Mouse (Mus musculus) urinary bladder, postnatal 10 days (tissue): Measurements from ENCODE around the gene Nmt2.
A peak's percentile ranks its signal among the peaks of the same experiment; 100 is the strongest.

ENCODE experiments used
- DNase-seq: peaks from one replicate; pipeline ENCODE4 v3.0.0; 2022; ENCODE audit warnings: low spot score

Nmt2 gene

GRCm38 (mm10) chr2:3283602-3284472 is at the start of gene Nmt2:
Gene Nmt2 (plus strand): TSS chr2:3284212.
- DNase-seq, result peak; percentile 96

GRCm38 (mm10) chr2:3239255-3239654 is 44.8 kb upstream of the Nmt2 start:
- DNase-seq, result no peak

DNA sequence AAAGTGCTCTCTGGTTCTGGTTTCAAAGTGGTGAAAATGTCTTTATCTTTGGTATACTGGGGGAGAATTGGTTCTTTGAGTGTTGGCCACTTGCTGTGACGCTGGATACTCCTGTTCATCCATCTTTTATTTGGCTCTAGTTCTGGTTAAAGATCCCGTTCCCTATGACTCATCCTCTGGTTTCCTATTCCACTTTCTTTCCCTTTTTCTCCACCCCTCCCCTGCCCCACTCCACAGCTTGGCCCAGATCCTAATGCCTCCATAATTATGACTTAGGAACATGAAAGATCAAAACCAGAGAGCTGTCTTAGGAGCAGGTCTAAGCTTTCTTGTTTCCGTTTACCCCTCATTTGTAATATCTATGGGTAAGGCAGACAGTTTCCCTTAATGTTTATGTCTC is 39.8 kb upstream of the Nmt2 start:
- no peak for DNase-seq

GRCm38 (mm10) chr2:3251309-3251708 is 32.7 kb upstream of the Nmt2 start:
- DNase-seq, result no peak

- DNase-seq, result no peak
These were observed 17.5 kb upstream of the Nmt2 start for GRCm38 (mm10) chr2:3266466-3266865.

DNA sequence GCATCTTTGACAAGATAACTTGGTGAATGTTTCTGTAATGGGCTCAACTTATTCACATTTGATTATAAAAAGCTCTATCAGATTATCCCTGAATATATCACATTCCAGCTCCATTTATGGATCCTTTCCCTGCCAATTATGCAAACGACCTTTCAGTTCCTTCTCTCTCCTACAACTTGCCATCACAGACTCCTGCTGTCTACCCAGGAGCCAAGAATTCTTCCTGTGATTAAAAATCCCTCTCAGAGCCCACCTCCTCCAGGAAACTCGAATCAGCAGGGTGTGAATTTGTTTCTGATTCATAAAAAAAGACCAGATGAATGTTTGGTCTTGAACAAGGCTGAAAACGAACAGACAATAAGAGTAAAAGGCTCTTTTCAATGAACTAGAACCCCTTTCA is 16.1 kb upstream of the Nmt2 start:
- DNase-seq, result no peak

GRCm38 (mm10) chr2:3273349-3273748 is 10.7 kb upstream of the Nmt2 start:
- DNase-seq, result no peak

- no peak for DNase-seq
These were observed 7.9 kb upstream of the Nmt2 start for GRCm38 (mm10) chr2:3276106-3276505.

DNA sequence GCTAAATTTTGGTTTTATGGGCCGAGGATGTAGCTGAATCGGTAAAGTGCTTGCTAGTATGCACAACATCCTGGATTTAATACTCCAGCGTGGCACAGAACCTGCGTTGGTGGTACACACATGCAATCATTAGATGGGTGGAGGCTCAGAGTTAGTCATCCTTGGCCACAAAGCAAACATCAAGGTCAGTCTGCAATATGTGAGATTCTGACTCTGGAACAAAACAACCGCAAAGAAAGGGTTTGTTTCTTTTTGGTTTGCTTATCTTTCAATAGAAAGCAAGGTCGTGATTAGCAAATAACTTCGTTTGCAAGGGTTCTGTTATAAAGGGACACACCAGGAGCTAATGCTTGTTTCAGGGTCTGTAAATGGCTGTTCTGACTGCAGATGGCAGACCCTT is 6.5 kb upstream of the Nmt2 start:
- DNase-seq, result no peak

GRCm38 (mm10) chr2:3281311-3281710 is 2.7 kb upstream of the Nmt2 start:
- no peak for DNase-seq

GRCm38 (mm10) chr2:3282866-3283601 is 978 bp upstream of the Nmt2 start:
- DNase-seq, result no peak

DNA sequence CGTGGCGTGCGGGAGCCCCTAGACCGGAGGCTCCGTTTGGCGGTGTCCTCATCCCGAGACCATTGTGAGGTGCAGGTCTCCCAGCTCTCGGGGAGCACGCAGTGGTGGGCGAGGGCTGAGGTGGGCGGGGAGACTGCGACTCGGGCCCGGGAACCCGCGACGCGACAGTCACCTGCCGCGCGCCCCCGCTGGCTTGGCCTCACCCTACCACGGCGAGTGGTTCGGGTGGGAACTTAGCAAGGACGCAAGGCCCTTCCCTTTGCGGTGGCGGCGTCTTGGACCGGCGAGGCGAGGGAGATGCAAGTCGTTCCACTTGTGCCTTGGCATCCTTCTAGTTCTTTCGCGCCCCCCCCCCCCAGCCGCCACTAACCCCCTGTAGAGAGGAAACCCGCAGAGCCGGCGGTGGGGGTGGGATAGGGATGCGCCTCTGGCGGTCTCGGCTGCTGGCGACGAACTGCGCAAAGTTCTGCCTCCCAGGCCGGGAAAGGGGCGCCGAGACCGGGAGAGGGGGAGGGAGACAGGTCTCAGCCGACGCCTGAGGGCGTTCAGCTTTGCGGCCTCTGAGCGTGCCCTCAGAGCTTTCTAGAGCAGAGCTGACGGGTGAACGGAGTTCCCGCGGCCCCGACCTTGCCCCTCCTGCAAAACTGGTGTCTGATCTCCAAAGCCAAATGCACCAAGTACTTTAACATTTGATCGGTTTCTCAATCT is 615 bp downstream of the Nmt2 start:
- no peak for DNase-seq

DNA sequence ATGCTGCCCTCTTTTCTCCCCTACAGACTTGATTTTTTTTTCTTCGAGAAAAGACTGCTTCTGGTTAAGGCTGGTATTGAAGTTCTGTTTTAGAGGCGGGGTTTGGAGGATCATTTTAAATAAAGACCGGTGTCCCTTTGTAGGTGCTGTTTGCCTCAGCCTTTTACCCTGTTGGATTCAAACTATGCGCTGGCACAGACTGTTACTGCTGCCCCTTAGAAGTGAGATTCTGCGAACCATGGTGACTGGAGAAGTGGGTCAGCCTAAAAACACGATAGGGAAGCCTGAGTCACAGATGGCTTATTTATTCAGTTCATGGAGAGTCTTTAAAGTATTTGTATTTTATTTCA is 1.1 kb downstream of the Nmt2 start:
- DNase-seq, result no peak

GRCm38 (mm10) chr2:3285709-3286108 is 1.7 kb downstream of the Nmt2 start:
- no peak for DNase-seq

DNA sequence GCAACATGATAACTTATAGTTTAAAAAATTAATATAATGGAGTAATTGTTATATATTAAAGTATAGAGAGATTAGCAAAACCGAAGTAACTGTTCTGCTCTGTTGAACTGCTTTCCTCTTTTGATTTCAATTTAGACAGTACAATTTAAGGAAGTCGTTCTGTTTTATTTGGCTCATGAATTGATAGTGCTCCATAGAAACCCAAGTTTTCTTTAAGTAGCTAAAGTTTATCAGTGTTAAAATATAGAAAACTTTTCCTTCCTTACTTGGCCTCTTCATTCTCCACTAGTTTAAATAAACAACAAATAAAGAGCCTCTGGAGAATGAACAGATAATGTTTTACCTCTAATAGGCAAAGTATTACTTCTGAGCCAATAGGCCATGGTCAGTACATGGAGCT is 2.2 kb downstream of the Nmt2 start:
- no peak for DNase-seq

DNA sequence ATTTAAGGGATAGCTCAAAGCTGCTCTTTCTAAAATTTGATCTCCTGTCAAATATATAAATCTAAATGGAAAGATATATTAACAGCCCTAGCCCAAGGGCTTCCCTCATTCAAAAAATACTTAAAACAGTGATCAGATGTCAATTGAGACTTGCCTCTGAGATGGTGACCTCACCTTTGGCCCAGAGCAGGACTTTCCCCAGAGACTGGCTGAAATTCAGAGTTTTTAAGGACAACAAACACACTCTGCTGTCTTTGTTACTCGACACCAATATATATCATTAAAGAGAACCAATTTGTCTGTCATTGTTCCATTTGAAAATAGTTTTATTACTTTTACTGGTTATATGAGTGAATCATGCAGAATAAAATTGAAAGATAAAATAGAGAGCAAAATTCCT is 5.6 kb downstream of the Nmt2 start:
- no peak for DNase-seq

DNA sequence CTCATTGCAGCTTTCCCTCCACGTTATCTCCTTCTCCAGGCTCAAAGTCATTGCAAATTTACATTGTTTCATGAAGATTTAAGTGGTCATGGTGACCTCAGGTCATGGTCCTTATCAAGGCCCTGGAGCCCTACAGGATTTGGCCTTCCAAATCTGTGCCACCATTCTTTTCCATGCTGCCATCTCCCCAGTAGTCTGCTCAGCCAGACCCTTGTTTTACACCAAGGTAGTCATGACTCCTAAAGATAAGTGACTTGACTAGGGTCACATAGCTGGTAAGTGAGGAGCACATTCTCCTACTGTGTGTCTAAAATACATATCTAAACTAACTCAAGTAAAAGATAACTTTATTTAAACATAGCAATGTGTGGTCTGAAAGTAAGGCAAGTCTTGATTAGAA is 8.2 kb downstream of the Nmt2 start:
- no peak for DNase-seq

DNA sequence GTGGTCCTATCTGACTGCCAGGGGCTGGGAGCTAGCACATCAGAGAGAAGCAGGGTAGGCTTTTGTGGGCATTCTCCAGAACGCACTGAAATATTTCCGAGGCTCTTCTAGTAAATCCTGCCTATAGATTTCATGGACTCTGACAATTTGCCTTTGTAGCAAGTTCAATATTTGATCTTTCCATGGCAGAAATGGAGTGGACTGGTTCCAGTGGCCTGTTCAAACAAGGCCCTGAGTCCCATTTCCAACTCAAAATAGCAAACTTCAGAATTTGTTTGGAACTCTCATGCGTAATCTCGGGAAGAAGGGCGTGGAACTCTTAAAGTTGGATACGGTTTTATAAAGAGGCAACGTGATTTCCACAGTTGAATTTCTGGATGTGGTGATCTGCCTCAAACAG is 11.8 kb downstream of the Nmt2 start:
- no peak for DNase-seq

GRCm38 (mm10) chr2:3305426-3306025 is 21.5 kb downstream of the Nmt2 start:
- DNase-seq, result no peak

DNA sequence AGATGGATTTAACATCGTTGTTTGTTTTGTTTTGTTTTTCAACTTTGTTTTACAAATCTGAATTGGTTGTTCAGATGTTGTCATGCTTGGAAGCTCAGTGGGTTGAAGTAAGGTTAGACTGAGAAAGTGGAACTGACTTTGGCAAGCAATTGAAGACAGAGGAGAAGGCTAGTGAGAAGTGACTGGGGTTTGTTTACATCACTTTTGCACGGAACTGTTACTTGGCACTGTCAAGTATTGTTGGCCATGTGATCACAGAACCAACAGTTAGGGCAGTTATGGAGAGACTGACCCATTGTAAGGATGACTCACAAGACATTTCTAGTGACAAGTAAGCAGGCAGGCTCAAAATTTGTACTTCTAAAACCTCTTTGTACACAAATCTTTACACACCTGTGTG is 39.1 kb downstream of the Nmt2 start:
- DNase-seq, result no peak

DNA sequence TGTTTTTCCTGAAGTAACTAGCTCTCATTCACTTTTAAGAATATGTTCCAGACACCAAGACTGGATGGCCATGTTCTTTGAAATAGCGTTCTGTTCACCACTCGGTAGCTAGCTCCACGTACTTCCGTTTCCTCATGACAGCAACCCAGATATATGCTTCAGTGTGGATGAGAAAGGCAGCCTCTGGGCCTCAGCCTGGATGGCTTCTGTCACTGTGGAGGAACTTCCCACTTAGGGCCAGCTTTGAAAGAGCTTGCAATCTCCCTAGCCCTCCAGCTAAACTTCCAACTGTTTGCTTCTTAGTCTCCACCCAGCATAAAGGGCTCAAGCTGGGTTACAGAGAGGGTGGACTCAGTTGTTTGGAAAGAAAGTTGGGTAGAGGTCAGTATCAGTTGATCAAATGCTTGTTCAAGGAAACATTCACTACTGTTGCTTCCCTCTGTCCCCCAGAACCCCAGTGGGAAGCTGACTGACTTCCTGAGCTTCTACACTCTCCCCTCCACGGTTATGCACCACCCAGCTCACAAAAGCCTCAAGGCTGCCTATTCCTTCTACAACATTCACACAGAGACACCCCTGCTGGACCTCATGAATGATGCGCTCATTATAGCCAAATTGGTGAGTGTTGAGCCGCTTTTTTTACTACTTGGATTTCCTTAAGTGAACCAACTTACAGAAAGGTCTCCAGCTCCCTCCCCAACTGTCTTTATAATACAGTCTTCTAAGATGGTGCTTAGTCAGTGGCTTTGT is 40.5 kb downstream of the Nmt2 start:
- no peak for DNase-seq

GRCm38 (mm10) chr2:3326547-3326946 is 42.5 kb downstream of the Nmt2 start:
- DNase-seq, result no peak
